Mouse (Mus musculus): Measurements from ENCODE around the gene Nlrp3.
"Not testable (repeated sequence)": the region's sequence is repeated elsewhere in the genome, so short reads cannot be mapped to it uniquely, and the experiment has no call there.

DNA sequence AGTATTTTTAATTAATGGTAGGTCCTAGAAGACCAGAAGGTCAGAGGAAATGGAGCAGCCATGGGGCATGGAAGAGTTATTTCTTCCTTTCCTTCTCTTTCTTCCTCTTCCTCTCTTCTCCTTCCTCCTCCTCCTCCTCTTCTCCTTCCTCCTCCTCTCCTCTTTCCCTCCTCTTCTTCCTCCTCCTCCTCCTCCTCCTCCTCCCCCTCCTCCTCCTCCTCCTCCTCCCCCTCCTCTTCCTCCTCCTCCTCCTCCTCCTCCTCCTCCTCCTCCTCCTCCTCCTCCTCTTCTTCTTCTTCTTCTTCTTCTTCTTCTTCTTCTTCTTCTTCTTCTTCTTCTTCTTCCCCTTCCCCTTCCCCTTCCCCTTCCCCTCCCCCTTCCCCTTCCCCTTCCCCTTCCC lies 34.8 kb downstream of the Nlrp3 start, which contains the start of gene Olfr222:
- TF ChIP-seq EP300, CTCF (IDR thresholded peaks at IDR 0.05; ENCODE audit: low read depth): not testable (repeated sequence)

Data from heart, postnatal 0 days (tissue).